Mouse (Mus musculus): ENCODE measurements around the gene Fam240a.

GRCm38 (mm10) chr9:110947900-110948299 lies 31.2 kb upstream of the Fam240a start:
- TF ChIP-seq CTCF (IDR thresholded peaks at IDR 0.05; ENCODE audit: low read depth, low read length) (no peak), POLR2AphosphoS5 (IDR thresholded peaks at IDR 0.05; ENCODE audit: insufficient replicate concordance, low read depth, low read length) (no peak)
